Mouse (Mus musculus): ENCODE data around the gene Cldn24.

DNA sequence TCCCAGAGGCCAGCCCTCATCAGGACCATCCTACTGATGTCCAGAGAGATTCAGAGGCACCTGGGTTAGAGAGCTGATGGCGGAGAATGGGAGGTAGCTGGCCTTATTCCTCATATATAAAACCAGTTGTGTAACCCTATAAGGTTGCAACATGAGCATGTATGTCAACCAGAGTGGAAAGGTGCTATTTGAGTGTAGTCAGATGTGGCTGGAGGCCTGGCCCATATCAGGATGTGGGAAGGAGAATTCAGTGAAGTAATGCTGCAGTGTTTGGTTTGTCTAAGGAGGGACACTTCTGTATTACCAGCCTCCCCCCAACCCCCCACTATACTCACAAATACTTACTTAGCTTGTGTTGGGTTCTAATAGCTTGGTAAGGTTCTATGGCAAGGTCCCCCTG, 17.7 kb upstream of the Cldn24 start:
- TF ChIP-seq CTCF (IDR thresholded peaks at IDR 0.05; ENCODE audit: borderline replicate concordance, insufficient read depth, low read length), result no peak
- no peak for TF ChIP-seq POLR2A (IDR thresholded peaks at IDR 0.05; ENCODE audit: low read depth, low read length)

All from embryonic fibroblast, embryonic 13.5 days (primary cell).